Mouse (Mus musculus) ovary, postnatal 10 days (tissue): Measurements from ENCODE around the gene Eif3f.

Experiments used
- DNase-seq: peaks from one replicate; pipeline ENCODE4 v3.0.0; 2022; ENCODE audit warnings: low spot score

The Eif3f gene

DNA sequence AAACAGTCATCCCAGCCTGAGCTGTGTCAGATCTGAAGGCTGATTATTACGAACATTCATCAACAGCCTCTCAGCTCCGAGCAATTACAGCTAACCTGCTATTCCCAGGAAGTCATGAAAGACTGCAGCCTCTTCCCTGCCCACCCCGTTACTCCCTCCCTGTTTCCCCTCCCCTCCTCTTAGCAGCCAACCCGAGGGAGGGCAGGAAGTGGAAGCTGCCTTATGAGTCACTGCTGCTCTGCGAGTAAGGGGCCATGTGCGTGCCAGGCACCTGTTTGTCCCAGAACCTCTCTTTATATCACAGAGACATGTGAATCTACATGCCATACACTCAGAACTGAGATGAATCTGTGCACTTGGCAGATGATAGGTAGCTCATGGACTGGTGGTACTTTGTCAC, 34.0 kb downstream of the Eif3f start:
- DNase-seq: no peak

DNA sequence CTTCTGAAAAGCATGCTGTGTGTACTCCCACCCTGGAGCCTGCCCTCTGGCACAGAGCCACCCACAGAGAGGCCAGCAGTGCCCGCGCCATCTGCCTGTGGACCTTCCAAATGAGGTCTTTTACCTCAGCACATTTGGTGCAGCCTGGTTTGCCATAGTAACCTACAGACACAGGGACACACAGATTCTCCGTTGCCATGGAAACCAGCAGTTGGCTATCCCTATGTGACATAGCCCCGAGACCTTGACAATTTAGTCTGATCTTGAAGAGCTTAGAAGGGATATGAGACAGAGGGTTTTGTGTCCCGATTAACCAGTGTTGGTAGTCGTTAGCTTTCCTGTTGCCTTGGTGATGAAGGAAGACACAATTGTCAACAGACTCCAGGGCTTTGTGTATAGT, 38.1 kb downstream of the Eif3f start:
- no peak for DNase-seq

DNA sequence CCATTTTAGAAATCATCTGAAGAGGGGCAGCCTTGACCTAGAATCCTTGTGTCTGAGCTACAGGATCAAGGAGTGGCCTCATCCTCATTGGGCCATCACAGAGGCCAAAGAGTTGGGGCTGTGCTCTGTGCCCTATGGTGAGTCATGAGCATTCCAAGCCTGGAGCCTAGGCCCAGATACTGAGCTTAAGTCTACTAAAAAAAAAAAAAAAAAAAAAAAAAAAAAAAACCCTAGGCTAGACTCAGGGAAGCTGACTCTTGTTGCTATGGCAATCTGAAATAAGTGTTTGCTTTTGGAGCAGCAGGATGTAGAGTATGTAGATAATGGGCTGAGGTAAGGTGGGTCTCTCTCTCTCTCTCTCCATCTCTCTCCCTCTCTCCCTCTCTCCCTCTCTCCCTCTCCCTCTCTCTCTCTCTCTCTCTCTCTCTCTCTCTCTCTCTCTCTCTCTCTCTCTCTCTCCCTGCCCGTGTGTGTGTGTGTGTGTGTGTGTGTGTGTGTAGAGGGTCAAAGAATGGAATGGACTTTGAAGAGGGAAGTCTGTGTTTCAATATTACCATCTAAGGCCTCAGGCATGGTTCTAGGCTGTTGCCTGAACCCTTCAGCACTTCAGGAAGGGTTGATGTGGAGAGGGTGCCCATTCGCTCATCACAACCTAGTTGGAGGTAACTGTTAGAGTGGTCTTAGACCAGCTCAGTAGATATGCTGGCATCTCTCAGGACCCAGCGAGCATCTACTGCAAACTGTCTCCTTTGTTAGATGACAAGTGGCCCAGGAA, 51.9 kb downstream of the Eif3f start:
- DNase-seq: no peak

DNA sequence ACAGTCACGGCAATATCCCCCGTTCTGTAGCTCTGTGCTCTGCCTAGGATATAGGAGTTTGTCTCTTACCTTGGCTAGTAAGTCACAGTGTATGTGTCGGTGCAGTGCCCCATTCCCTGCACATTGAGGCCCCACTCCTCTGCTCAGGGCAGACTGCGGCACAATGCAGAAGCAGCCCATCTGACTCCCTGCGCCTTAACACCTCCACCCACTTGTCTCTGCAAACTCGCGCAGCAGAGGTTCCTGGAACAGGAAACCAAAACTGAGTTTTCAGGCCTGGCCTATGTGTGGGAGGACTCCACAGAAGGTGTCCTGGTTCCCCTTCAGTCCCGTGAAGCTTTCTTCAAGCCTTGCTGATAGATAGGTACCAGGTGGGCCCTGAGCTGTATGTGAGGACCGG, 57.0 kb downstream of the Eif3f start:
- no peak for DNase-seq
